Mouse (Mus musculus) forebrain, postnatal 0 days (tissue): ENCODE measurements around the gene Ttbk2. TPM values are rescaled to one million over a fixed set of nuclear protein-coding genes. Genes with fewer than 3 reads are reported as not detected.
A peak's percentile ranks its signal among the peaks of the same experiment; 100 is the strongest.

Source experiments
- ATAC-seq: fragments of 200-750 bp; cut with Nextera tagmentation; 2 replicates; pipeline ENCODE4 v1.8.0; 2017; ENCODE audit warnings: mild to moderate bottlenecking, moderate library complexity
- DNase-seq: peaks from one replicate; pipeline ENCODE4 v3.0.0-alpha.2; 2015
- H3K27ac ChIP-seq: fragments of 300-500 bp; sonication (generic); 2 replicates; pipeline ENCODE4 v1.5.1; 2014; ENCODE audit warnings: low read depth, mild to moderate bottlenecking, antibody characterized with exemption, low read length, moderate library complexity, mixed read lengths
- H3K27me3 ChIP-seq: fragments of 300-500 bp; sonication (generic); 2 replicates; pipeline ENCODE4 v1.6.1; 2014; ENCODE audit warnings: mild to moderate bottlenecking, low read length, mixed read lengths; ENCODE audit not compliant: insufficient read depth
- H3K36me3 ChIP-seq: fragments of 300-500 bp; sonication (generic); 2 replicates; pipeline ENCODE4 v1.6.1; 2014; ENCODE audit warnings: mild to moderate bottlenecking, moderate library complexity; ENCODE audit not compliant: insufficient read depth
- H3K4me1 ChIP-seq: fragments of 300-500 bp; sonication (generic); 2 replicates; pipeline ENCODE4 v1.6.1; 2014; ENCODE audit warnings: antibody characterized with exemption; ENCODE audit not compliant: insufficient read depth
- H3K4me2 ChIP-seq: fragments of 300-500 bp; sonication (generic); 2 replicates; pipeline ENCODE4 v1.6.1; 2014; ENCODE audit warnings: low read depth, mild to moderate bottlenecking, moderate library complexity
- H3K4me3 ChIP-seq: fragments of 300-500 bp; sonication (generic); 2 replicates; pipeline ENCODE4 v1.5.1; 2014; ENCODE audit warnings: low read depth, low read length, mixed read lengths
- H3K9ac ChIP-seq: fragments of 300-500 bp; sonication (generic); 2 replicates; pipeline ENCODE4 v1.6.1; 2014; ENCODE audit warnings: mild to moderate bottlenecking
- H3K9me3 ChIP-seq: fragments of 300-500 bp; sonication (generic); 2 replicates; pipeline ENCODE4 v1.6.1; 2016; ENCODE audit warnings: low read length
- CTCF ChIP-seq: sonication (generic); IDR thresholded peaks from 2 replicates; pipeline ENCODE4 v1.5.1; 2016; ENCODE audit warnings: antibody characterized with exemption, control low read depth, low read depth
- WGBS: fragments of 180-500 bp; shearing (Covaris S2); extraction: QIAGEN DNeasy Blood & Tissue Kit; methylation state at CpG from one replicate; pipeline ENCODE4 v1.1.7; 2014; 5-methylcytosine and 5-hydroxymethylcytosine counted together
- polyA plus RNA-seq: library from polyadenylated mRNA; unstranded; fragments of >200 nt; fragmentation: Nextera tagmentation; extraction: Ambion mirVana; gene quantifications from 2 replicates; pipeline ENCODE4 v1.2.1, GENCODE M21; 2015
- total RNA-seq: library from RNA; depleted of rRNA; stranded (reverse); fragments of >200 nt; gene quantifications from 2 replicates; pipeline ENCODE4 v1.2.3, GENCODE M21; 2014

The Ttbk2 gene
- total and polyA plus RNA-seq, 2 experiments from 2014 or later, result 7.4 to 59.1 TPM

DNA sequence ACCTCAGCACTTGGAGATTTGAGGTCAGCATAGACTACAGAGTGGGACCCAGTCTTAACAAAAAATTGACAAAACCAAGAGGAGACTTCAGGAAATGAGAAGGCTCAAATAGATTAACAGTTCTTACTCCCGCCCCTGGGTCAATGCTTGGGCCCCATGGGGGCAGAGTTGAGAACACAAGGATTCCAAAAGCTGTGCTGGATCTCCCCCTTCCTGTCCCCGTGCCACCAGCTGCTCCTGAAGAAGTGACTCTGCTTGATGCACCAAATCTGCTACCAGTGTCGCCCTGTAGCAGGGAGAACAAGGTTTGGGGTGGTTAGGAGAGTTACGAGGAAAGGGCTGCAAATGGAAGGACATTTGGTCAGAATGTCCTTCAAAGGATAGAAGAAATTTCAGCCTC lies 126.8 kb downstream of the Ttbk2 start:
- TF ChIP-seq CTCF, result no peak
- H3K4me1 ChIP-seq, result no peaks in the 10 kb centered on the region
- H3K4me3 ChIP-seq, result no peak overlapping the region
- no peak overlapping the region for H3K4me2 ChIP-seq
- ATAC-seq (no peak), DNase-seq (no peak)
- H3K9ac ChIP-seq, result no peak overlapping the region
- H3K36me3 ChIP-seq, result peaks cover 87% of the 10 kb centered on the region
- H3K9me3 ChIP-seq, result no peaks in the 10 kb centered on the region
- WGBS, result 77% methylated on average over 4 of the region's 4 CpGs
- H3K27me3 ChIP-seq, result no peaks in the 10 kb centered on the region
- no peak overlapping the region for H3K27ac ChIP-seq

- no peaks in the 10 kb centered on the region for H3K27me3 ChIP-seq
- peak; percentile 18; the same call in 1 of the 2 replicates for ATAC-seq
- DNase-seq, result no peak
- H3K9ac ChIP-seq, result no peak overlapping the region
- no peak overlapping the region for H3K4me3 ChIP-seq
- no peak overlapping the region for H3K4me2 ChIP-seq
- no peaks in the 10 kb centered on the region for H3K4me1 ChIP-seq
- no peak overlapping the region for H3K27ac ChIP-seq
- peaks cover 90% of the 10 kb centered on the region for H3K36me3 ChIP-seq
- 71% methylated on average over 8 of the region's 8 CpGs for WGBS
- TF ChIP-seq CTCF, result no peak
- no peaks in the 10 kb centered on the region for H3K9me3 ChIP-seq
These were observed 127.9 kb downstream of the Ttbk2 start for GRCm38 (mm10) chr2:120722491-120722890.

GRCm38 (mm10) chr2:120721911-120722310 lies 128.5 kb downstream of the Ttbk2 start:
- Histone ChIP-seq H3K27ac (no peak overlapping the region), H3K9me3 (no peaks in the 10 kb centered on the region), H3K4me3 (no peak overlapping the region), H3K9ac (no peak overlapping the region), H3K4me1 (no peaks in the 10 kb centered on the region), H3K4me2 (no peak overlapping the region), H3K27me3 (no peaks in the 10 kb centered on the region), H3K36me3 (peaks cover 90% of the 10 kb centered on the region)
- DNase-seq, result no peak
- no peak for ATAC-seq
- 97% methylated on average over 2 of the region's 2 CpGs for WGBS
- no peak for TF ChIP-seq CTCF

GRCm38 (mm10) chr2:120720821-120721220 lies 129.6 kb downstream of the Ttbk2 start:
- Histone ChIP-seq H3K4me1 (no peaks in the 10 kb centered on the region), H3K36me3 (peaks cover 86% of the 10 kb centered on the region), H3K4me3 (no peak overlapping the region), H3K9me3 (no peaks in the 10 kb centered on the region), H3K9ac (no peak overlapping the region), H3K27me3 (no peaks in the 10 kb centered on the region), H3K27ac (no peak overlapping the region), H3K4me2 (no peak overlapping the region)
- DNase-seq (no peak), ATAC-seq (no peak)
- no peak for TF ChIP-seq CTCF
- WGBS, result 92% methylated on average over 6 of the region's 6 CpGs

DNA sequence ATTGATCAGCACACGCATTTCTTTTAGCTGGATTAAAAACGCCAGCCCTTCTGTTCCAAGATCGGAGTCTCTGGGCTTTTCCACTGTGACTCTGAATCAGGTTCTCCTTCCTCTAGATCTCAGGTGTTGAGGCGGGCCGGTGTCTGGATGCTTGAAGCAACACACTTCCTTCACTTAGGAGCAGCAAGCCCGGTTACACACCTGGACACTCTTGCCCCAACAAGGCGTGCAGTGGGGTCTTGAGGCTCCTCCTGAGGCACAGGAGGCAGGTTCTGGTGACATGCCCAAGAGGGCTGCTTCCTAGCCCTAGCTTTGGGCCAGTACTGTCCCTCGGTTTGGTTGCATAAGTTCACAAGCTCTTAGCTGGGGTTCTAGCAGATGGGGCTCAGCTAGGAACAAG lies 131.9 kb downstream of the Ttbk2 start:
- Histone ChIP-seq H3K4me1 (no peaks in the 10 kb centered on the region), H3K4me2 (no peak overlapping the region), H3K27ac (no peak overlapping the region), H3K4me3 (no peak overlapping the region), H3K36me3 (peaks cover 81% of the 10 kb centered on the region), H3K9me3 (no peaks in the 10 kb centered on the region), H3K9ac (no peak overlapping the region), H3K27me3 (no peaks in the 10 kb centered on the region)
- WGBS, result 96% methylated on average over 8 of the region's 8 CpGs
- no peak for DNase-seq
- no peak for TF ChIP-seq CTCF
- no peak for ATAC-seq

GRCm38 (mm10) chr2:120713441-120713840 lies 137.0 kb downstream of the Ttbk2 start:
- H3K4me1 ChIP-seq, result no peaks in the 10 kb centered on the region
- H3K4me2 ChIP-seq, result no peak overlapping the region
- H3K9ac ChIP-seq, result no peak overlapping the region
- DNase-seq, result no peak
- H3K9me3 ChIP-seq, result no peaks in the 10 kb centered on the region
- H3K27me3 ChIP-seq, result no peaks in the 10 kb centered on the region
- 98% methylated on average over 3 of the region's 3 CpGs for WGBS
- no peak overlapping the region for H3K27ac ChIP-seq
- ATAC-seq, result no peak
- H3K36me3 ChIP-seq, result peaks cover 51% of the 10 kb centered on the region
- TF ChIP-seq CTCF, result no peak
- no peak overlapping the region for H3K4me3 ChIP-seq

DNA sequence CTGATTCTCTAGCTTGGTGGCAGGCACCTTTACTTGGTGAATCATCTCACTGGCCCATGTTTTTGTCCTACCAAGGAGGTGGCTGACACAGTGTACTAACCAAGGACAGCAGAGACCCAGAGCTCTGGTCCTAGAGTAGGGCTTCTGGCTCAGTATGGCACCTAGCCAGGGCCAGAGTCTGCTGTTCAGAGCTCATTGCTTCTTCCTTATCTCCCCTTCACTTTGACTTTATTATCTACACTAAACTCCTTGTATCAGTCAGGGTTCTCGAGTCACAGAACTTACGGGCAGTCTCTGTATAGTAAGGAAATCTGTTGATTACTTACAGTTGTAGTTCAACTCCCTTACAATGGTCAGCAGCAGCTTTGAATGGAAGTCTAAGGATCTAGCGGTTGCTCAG lies 139.5 kb downstream of the Ttbk2 start:
- no peaks in the 10 kb centered on the region for H3K27me3 ChIP-seq
- H3K9ac ChIP-seq, result no peak overlapping the region
- ATAC-seq, result no peak
- H3K4me1 ChIP-seq, result no peaks in the 10 kb centered on the region
- H3K9me3 ChIP-seq, result no peaks in the 10 kb centered on the region
- no peak overlapping the region for H3K4me3 ChIP-seq
- no peak for TF ChIP-seq CTCF
- H3K36me3 ChIP-seq, result peaks cover 31% of the 10 kb centered on the region
- no peak for DNase-seq
- 93% methylated on average over 3 of the region's 3 CpGs for WGBS
- no peak overlapping the region for H3K27ac ChIP-seq
- no peak overlapping the region for H3K4me2 ChIP-seq

DNA sequence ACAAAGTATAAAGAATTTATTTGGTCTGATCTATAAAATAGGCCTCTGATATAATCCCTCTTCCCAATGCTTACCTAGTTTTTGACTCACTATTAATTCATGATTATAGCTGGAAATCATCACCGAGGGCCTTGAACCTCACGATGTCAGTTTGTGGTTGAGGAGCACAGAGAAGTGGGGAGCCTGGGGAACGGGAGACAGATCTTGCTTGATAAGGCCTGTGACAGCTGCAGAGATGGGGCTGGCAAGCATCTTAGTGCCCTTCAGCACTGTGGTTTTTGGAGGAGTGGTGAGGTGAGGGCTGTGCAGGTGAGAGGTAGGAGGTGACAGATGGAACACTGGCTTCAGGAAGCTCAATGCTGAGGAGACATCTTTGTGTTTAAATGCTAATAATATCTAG lies 140.2 kb downstream of the Ttbk2 start:
- H3K36me3 ChIP-seq, result peaks cover 28% of the 10 kb centered on the region
- no peak for ATAC-seq
- H3K27me3 ChIP-seq, result no peaks in the 10 kb centered on the region
- H3K4me3 ChIP-seq, result no peak overlapping the region
- no peaks in the 10 kb centered on the region for H3K4me1 ChIP-seq
- H3K9ac ChIP-seq, result no peak overlapping the region
- H3K27ac ChIP-seq, result no peak overlapping the region
- no peaks in the 10 kb centered on the region for H3K9me3 ChIP-seq
- H3K4me2 ChIP-seq, result no peak overlapping the region
- WGBS, result 87% methylated on average over 3 of the region's 3 CpGs
- no peak for TF ChIP-seq CTCF
- no peak for DNase-seq
